8 mouse cellular contexts compared by ENCODE assay signal in genomic region chr1:127677661-127678580, GRCm38 (mm10). TPM values are rescaled to one million over a fixed set of nuclear protein-coding genes. Genes with fewer than 3 reads are reported as not detected.
DNase-seq lines count a peak whose midpoint lies in the region; ATAC-seq and TF ChIP-seq lines count a peak whose summit lies in the region.

No protein-coding gene starts in this region.

- no peak for TF ChIP-seq POLR2A in small intestine, adult 2 months (IDR thresholded peaks at IDR 0.05; ENCODE audit: low read depth, low read length)

- no peaks in the 10 kb centered on the region for H3K36me3 ChIP-seq in heart, embryonic 12.5 days
- H3K36me3 ChIP-seq in kidney, embryonic 14.5 days (ENCODE audit: control insufficient read depth, insufficient read depth, low read length) = no peaks in the 10 kb centered on the region
- H3K36me3 ChIP-seq in small intestine, adult 2 months (ENCODE audit: control insufficient read depth, insufficient read depth, low read length) = no peaks in the 10 kb centered on the region

- TF ChIP-seq CTCF in small intestine, adult 2 months (IDR thresholded peaks at IDR 0.05; ENCODE audit: extremely low read depth, insufficient read length, insufficient replicate concordance, low read depth, low read length) = no peak

- peak overlapping the region; percentile 99 for H3K4me2 ChIP-seq in heart, embryonic 12.5 days
- H3K4me2 ChIP-seq in kidney, embryonic 14.5 days (replicated peaks; ENCODE audit: low read depth, low read length) = peak overlapping the region; percentile 97

- peak overlapping the region; percentile 77 for H3K4me3 ChIP-seq in heart, embryonic 12.5 days
- H3K4me3 ChIP-seq in kidney, embryonic 14.5 days (ENCODE audit: low read length) = peak overlapping the region; percentile 50
- peak overlapping the region; percentile 60 for H3K4me3 ChIP-seq in small intestine, adult 2 months (ENCODE audit: low read depth, low read length)

- peak; percentile 59 for ATAC-seq in heart, embryonic 12.5 days (ENCODE audit: insufficient number of reproducible peaks, low FRiP score)
- peak; percentile 87 for ATAC-seq in kidney, embryonic 14.5 days (ENCODE audit: low FRiP score, low TSS enrichment)

- H3K9me3 ChIP-seq in heart, embryonic 12.5 days (replicated peaks) = no peaks in the 10 kb centered on the region
- peaks cover 2% of the 10 kb centered on the region; the same call in 1 of the 2 replicates for H3K9me3 ChIP-seq in kidney, embryonic 14.5 days (ENCODE audit: control insufficient read depth, low read length)

- WGBS in heart, embryonic 12.5 days = 5% methylated on average over 59 of the region's 64 CpGs
- 1% methylated on average over 64 of the region's 64 CpGs for WGBS in kidney, embryonic 14.5 days
- WGBS in small intestine, adult 2 months = 4% methylated on average over 64 of the region's 64 CpGs

- peak; percentile 69 to 73 for DNase-seq in spleen, adult 18-20 months
- no peak for DNase-seq in spleen, adult 12 weeks (ENCODE audit: low spot score)
- DNase-seq in cerebellum, adult 8-10 months = peak; percentile 75
- peak; percentile 32 for DNase-seq in lung, postnatal 10 days
- DNase-seq in layer of hippocampus, postnatal 36 days = no peak

- H3K27me3 ChIP-seq in heart, embryonic 12.5 days (replicated peaks) = peaks cover 53% of the 10 kb centered on the region
- H3K27me3 ChIP-seq in kidney, embryonic 14.5 days (ENCODE audit: control insufficient read depth, insufficient read depth, low read length) = peaks cover 66% of the 10 kb centered on the region
- peaks cover 34% of the 10 kb centered on the region for H3K27me3 ChIP-seq in small intestine, adult 2 months (ENCODE audit: control insufficient read depth, insufficient read depth, low read length)

- peaks cover 22% of the 10 kb centered on the region for H3K4me1 ChIP-seq in heart, embryonic 12.5 days (replicated peaks)
- peaks cover 5% of the 10 kb centered on the region; the same call in 1 of the 2 replicates for H3K4me1 ChIP-seq in kidney, embryonic 14.5 days (ENCODE audit: control insufficient read depth, insufficient read depth, low read length)
- H3K4me1 ChIP-seq in small intestine, adult 2 months (ENCODE audit: control insufficient read depth, insufficient read depth, insufficient read length, low read length) = peaks cover 6% of the 10 kb centered on the region

- H3K9ac ChIP-seq in heart, embryonic 12.5 days = peak overlapping the region; percentile 78
- H3K9ac ChIP-seq in kidney, embryonic 14.5 days (ENCODE audit: low read depth, low read length) = peak overlapping the region; percentile 12; the same call in 1 of the 2 replicates

- no peak overlapping the region for H3K27ac ChIP-seq in heart, embryonic 12.5 days (ENCODE audit: poor library complexity, severe bottlenecking)
- H3K27ac ChIP-seq in kidney, embryonic 14.5 days (ENCODE audit: low read depth, low read length) = no peak overlapping the region
- H3K27ac ChIP-seq in small intestine, adult 2 months (ENCODE audit: insufficient read depth, low read depth, low read length) = no peak overlapping the region

RNA-seq across cellular contexts. Expression of gene Tmem163, which starts 1.4 kb away (rescaled TPM):
- 29.3 and 35.0 TPM in 2 replicates for polyA plus RNA-seq in heart, embryonic 12.5 days (2016; fragmentation: Nextera tagmentation; extraction: Ambion mirVana)
- 0.59 and 0.62 TPM in 2 replicates for polyA plus RNA-seq in kidney, embryonic 14.5 days (2014; fragmentation: Nextera tagmentation; extraction: Ambion mirVana)
- polyA plus RNA-seq in small intestine, adult 2 months (2012; rRNA removed) = 0.47 and 1.0 TPM in 2 replicates
- total RNA-seq in layer of hippocampus, postnatal 36 days (2021) = 10 to 100 TPM; 10.4 to 11.7 TPM

RNA-seq across cellular contexts. Expression of gene Acmsd, which starts 51.3 kb away (rescaled TPM):
- 0.18 and 0.42 TPM in 2 replicates for polyA plus RNA-seq in heart, embryonic 12.5 days (2016; fragmentation: Nextera tagmentation; extraction: Ambion mirVana)
- polyA plus RNA-seq in kidney, embryonic 14.5 days (2014; fragmentation: Nextera tagmentation; extraction: Ambion mirVana) = not detected in 2 replicates
- polyA plus RNA-seq in small intestine, adult 2 months (2012; rRNA removed) = not detected in 2 replicates
- total RNA-seq in layer of hippocampus, postnatal 36 days (2021) = not detected

Comparison
In these comparisons a context has a peak if more than half of its experiments do, and no peak if none do; other contexts are left out.
1. DNase-seq: peak in spleen, adult 18-20 months (2 of 2), cerebellum, adult 8-10 months (single experiment) and lung, postnatal 10 days (single experiment); none in spleen, adult 12 weeks (single experiment) and layer of hippocampus, postnatal 36 days (0 of 2).
2. RNA of gene Tmem163, which starts 1.4 kb away (polyA plus RNA-seq): 29.3 to 35.0 TPM in heart, embryonic 12.5 days; 0.47 to 1.0 TPM in small intestine, adult 2 months and 0.59 to 0.62 TPM in kidney, embryonic 14.5 days; every median in the first group is over 10 times any median in the second.
3. Peak in every context shown above with its lines, with median percentiles within 50 percentile points of each other: H3K4me3 ChIP-seq.